Mouse (Mus musculus): ENCODE results near the gene Gtf2f1.

The Gtf2f1 gene

DNA sequence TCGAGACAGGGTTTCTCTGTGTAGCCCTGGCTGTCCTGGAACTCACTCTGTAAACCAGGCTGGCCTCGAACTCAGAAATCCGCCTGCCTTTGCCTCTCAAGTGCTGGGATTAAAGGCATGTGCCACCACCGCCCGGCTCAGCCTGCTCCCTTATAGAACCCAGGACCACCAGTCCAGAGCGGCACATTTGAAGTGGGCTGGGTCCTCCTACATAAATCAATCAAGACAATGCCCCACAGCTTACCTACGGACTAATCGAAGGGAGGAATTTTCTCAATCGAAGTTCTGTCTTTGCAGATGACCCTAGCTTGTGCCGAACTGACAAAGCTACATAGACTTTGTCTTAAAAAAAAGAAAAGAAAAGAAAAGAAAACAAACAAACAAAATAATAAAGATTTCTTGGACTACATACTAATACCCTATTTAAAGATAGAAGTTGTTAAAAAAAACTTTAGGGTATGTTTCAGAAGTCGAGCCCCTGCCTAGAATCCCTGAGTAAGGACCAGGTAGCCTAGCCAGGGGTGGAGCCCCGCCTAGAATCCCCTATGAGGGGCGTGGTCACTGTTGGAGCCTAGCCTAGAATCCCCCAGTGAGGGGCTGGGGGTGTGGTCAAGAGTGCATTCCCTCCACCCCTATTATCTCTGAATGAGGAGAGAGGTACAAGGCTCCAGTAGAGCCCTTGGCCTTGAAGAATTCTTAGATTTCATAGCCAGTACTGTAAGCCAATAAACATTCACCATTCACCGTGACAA is 37.0 kb downstream of the Gtf2f1 start:
- no peak for DNase-seq

DNA sequence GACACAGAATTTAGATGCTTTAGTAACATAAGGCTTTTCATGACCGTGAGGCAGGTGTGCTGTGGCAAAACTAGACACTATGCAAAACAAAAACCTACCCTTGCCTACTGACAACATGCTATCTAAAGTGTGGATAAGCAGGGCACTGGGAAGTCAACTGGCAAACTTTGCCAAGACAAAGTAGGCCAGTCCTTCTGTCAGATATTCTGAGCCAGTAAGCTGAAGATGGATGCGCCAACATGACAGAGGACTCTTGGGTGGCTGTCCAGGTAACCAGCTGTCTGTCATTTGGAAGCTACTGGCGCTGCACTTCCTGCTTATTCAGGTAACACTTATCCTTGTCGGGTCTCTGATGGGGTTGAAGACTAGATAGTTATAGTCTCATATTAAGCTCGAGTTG is 41.0 kb downstream of the Gtf2f1 start:
- no peak for DNase-seq

DNA sequence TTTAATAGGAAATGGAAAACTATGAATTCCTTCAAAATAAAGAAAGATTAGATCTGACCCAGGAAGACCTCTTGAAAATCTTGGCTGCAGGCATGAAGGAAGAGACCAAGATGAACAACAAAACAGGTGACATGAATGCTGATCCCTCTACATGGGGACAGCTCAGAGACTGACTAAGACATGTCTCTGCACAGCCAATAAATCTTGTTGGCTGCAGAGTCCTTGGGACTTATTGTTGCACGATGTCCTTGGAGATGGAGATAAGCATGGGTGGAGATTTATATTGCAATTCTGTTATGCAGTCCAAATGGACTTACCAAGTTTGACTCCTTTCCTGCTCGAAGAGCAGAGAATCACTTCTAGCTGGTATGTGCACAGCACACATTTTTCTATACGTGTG is 41.8 kb downstream of the Gtf2f1 start:
- DNase-seq = no peak

DNA sequence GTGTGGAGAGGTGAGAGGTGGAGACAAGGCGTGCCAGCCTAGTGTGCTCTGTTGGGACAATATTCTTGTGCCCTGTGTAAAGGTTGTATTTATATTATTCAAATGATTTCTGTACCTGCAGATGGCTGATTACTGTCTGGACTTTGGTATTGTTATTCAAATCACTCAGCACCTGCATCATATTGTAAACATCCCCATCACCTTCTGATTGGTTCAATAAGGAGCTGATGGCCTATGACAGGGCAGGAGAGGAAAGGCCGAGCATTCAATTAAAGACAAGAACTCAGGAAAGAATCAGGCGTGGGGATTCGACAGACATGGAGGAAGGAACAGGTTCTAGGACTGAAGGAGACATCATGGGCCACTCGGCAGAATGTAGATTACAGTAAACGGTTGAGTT is 47.4 kb downstream of the Gtf2f1 start:
- DNase-seq = no peak

DNA sequence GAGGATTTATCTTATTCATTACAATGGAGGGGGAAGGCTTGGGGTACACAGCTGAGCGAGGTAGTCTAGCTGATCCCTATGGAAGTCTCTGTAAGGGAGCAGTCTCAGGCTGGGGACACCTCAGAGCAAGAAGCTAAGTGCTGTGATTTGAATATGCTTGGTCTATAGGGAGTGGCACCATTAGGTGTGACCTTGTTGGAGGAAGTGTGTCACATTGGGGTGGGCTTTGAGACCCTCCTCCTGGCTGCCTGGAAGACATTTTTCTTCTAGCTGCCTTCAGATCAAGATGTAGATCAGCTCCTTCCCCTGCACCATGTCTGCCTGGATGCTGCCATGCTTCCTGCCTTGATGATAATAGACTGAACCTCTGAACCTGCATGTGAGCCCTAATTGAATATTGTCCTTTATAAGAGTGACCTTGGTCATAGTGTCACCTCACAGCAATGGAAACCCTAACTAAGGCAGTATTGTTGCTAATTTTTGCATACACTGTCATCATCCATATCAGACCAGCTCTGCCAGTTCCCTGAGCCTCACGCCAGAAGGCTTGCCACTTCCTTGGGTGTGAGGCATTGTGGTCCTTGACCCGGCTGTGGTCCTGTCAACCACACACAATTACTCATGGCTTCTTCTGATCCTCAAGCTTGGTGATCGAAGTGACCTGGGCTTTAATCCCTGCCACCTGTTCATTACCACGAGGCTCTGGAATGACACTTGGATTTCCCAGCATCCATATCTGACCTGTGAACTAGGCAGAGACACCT is 48.3 kb downstream of the Gtf2f1 start:
- DNase-seq = no peak

DNA sequence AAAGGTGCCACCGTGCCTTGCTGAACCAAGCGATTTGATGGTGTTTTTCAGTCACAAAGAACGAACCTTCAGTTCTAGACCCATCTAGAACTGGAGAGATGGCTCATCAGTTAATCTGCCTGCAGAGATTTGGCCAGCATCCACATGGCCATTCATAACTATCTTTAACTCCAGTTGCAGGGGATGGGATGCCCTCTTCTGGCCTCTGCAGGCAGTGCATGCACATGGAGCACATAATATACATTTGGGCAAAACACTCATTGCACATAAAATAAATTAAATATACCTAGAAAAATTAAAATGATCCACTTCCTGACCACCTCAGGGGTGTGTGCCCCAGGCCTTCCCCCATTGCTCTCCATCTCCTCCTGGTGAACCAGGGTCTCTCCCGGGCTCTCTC is 49.2 kb downstream of the Gtf2f1 start:
- no peak for DNase-seq

DNA sequence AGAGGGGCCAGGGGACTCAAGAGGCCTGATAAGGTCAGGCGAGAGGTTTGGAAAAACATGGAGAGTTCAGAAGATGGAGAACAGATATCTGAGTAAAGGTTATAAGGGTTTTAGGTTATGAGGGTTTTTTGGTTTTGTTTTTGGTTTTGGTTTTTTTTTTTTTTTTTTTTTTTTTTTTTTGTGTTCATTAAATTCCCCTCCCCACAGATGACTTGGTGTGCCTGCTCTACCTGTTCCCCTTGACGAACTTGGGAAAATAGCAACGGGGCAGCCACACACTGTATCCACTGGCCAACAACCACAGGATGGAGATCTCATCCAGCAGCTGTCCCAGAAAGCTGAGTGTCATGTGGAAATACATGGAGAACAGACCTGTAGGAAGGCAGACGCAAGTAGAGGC is 52.4 kb downstream of the Gtf2f1 start:
- DNase-seq = no peak

DNA sequence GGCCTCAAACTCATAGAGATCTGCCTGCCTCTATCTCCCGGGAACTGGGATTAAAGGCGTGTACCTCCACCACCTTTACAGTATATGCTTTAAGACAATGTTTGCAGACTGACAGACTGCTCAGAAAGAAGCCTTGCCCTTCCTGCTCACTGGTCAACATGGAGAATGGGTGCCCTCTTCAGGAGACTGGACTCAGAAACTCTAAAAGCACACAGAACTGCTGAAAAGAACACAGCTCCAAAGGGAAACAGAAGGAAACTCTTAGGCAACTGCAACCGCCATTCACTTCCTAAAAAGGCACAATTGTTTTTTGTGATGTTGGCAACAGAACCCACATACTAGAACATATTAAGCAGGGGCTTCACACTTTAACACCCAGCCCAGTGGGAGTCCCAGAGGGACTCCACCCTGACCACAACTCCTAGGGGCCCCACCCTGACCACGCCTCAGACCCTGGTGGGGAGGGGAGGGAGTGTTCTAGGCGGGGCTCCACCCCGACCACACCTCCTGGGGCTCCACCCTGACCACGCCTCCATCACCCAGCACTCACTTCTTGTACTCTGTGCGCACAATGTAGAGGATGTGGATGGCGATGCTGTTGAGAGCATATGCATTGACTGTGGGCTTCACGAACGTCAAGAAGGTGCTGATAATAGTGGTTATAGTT is 53.2 kb downstream of the Gtf2f1 start:
- no peak for DNase-seq

DNA sequence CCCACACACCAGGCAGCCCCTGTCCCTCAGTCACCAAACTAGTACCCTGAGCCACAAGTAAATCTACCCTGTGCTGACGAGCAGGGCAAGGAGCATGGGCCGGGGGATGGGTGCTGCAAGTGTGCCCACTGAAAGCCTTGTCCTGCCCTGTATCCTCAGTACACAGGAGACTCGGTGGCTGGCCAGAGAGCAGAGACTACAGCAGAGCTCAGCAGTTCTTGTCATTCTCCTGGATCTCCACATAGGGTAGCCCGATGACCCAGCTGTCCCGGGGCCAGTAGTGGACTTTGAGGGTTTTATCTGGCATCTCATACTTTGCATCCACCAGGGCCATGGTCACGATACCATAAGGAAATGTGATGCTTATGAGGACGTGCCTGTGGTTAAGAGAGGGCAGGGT is 56.2 kb downstream of the Gtf2f1 start:
- no peak for DNase-seq
